In the genomic region with DNA sequence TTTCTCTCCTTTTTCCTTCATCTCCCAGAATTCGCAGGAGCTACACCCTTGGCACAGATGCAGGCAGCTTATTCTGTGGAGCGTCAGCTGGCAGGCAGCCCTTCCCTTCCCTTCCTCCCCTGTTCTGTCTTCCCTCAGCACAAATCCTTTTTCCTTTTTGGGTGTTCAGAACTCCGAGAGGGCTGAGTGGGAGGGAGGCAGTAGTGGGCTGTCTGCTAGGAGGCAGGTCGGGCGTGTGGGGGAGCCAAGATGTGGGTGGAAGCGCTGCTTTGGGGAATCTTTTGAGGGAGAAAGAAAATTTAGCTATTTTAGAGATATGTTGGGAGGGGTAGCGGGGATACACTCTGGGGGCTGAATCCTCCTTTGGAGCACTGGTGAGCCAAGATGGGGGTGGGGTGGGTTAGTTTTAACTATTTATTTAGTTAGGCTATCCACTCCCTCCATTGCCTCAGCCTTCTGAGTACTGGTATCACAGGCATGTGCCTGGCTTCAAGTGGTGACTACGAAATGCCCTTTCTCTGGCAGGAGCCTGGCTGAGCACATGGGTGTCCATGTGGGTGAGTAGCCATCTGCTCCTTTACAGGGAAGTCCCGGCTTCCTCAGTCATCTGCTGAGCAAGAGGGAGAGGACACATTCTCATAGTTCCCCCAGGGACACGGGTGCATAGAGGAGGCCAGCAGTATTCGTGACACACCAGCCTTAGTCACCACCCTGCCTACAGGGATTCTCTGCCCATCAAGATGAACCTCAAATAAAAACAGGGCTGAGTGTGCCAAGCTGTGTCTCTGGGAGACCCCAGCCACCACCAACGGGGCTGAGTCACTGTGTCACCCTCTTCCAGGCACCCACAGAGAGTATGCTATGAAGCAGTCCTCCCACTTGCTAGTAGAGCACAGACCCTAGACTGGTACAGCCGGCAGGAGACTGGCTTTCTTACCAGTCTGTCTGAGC, we compare ENCODE assay signal across 8 mouse cellular contexts. TPM values are rescaled to one million over a fixed set of nuclear protein-coding genes. Genes with fewer than 3 reads are reported as not detected.
DNase-seq lines count a peak whose midpoint lies in the region; ATAC-seq and TF ChIP-seq lines count a peak whose summit lies in the region.

No protein-coding gene starts in this region.

- H3K27ac ChIP-seq in forebrain, postnatal 0 days (ENCODE audit: low read depth, low read length): peak overlapping the region; percentile 88
- peak overlapping the region; percentile 75 for H3K27ac ChIP-seq in heart, postnatal 0 days (ENCODE audit: low read depth)

- no peaks in the 10 kb centered on the region for H3K27me3 ChIP-seq in forebrain, postnatal 0 days (ENCODE audit: insufficient read depth, low read length)
- H3K27me3 ChIP-seq in heart, postnatal 0 days (ENCODE audit: control insufficient read depth, insufficient read depth, low read length): no peaks in the 10 kb centered on the region
- no peaks in the 10 kb centered on the region for H3K27me3 ChIP-seq in myocyte (ENCODE audit: control insufficient read depth, insufficient read depth, insufficient read length)

- peaks cover 31% of the 10 kb centered on the region for H3K4me1 ChIP-seq in forebrain, postnatal 0 days (ENCODE audit: insufficient read depth)
- peaks cover 14% of the 10 kb centered on the region; the same call in 1 of the 2 replicates for H3K4me1 ChIP-seq in heart, postnatal 0 days (ENCODE audit: control insufficient read depth, insufficient read depth)

- peak; percentile 33 for TF ChIP-seq POLR2A in myocyte (IDR thresholded peaks at IDR 0.05; ENCODE audit: insufficient read length, low read depth)

- peak; percentile 77 for DNase-seq in ovary, adult 18-20 months (ENCODE audit: low spot score)
- DNase-seq in ovary, postnatal 10 days (ENCODE audit: low spot score): no peak
- DNase-seq in forebrain, postnatal 0 days: peak; percentile 90
- peak; percentile 79 for DNase-seq in heart, postnatal 0 days (ENCODE audit: low spot score)
- DNase-seq in layer of hippocampus, postnatal 25 days (ENCODE audit: extremely low spot score in 1 of 2, low spot score in 1 of 2): peak; percentile 54 to 58
- DNase-seq in urinary bladder, postnatal 25 days (ENCODE audit: low spot score): peak; percentile 61

- peak overlapping the region; percentile 33 for H3K9ac ChIP-seq in forebrain, postnatal 0 days
- no peak overlapping the region for H3K9ac ChIP-seq in heart, postnatal 0 days (replicated peaks; ENCODE audit: low read depth, low read length)

- H3K4me2 ChIP-seq in forebrain, postnatal 0 days (ENCODE audit: low read depth): peak overlapping the region; percentile 31
- peak overlapping the region; percentile 30; the same call in 1 of the 2 replicates for H3K4me2 ChIP-seq in heart, postnatal 0 days (ENCODE audit: low read depth, low read length)
- H3K4me2 ChIP-seq in myocyte (ENCODE audit: low read depth): peak overlapping the region; percentile 86

- no peak overlapping the region for H3ac ChIP-seq in myocyte (ENCODE audit: control insufficient read depth, insufficient read length)

- H3K79me2 ChIP-seq in myocyte (ENCODE audit: control insufficient read depth, insufficient read depth): no peaks in the 10 kb centered on the region

- H3K36me3 ChIP-seq in forebrain, postnatal 0 days (ENCODE audit: insufficient read depth): no peaks in the 10 kb centered on the region
- no peaks in the 10 kb centered on the region for H3K36me3 ChIP-seq in heart, postnatal 0 days (replicated peaks; ENCODE audit: control insufficient read depth, insufficient read depth, low read length)
- no peaks in the 10 kb centered on the region for H3K36me3 ChIP-seq in myocyte (ENCODE audit: control insufficient read depth, insufficient read depth)

- no peak for TF ChIP-seq EP300 in heart, postnatal 0 days (IDR thresholded peaks at IDR 0.05; ENCODE audit: low read depth)

- TF ChIP-seq CTCF in forebrain, postnatal 0 days (IDR thresholded peaks at IDR 0.05; ENCODE audit: low read depth): no peak; the same call in 1 of the 2 replicates
- no peak for TF ChIP-seq CTCF in heart, postnatal 0 days (IDR thresholded peaks at IDR 0.05; ENCODE audit: low read depth)

- ATAC-seq in forebrain, postnatal 0 days: peak; percentile 79
- peak; percentile 88 for ATAC-seq in heart, postnatal 0 days (ENCODE audit: insufficient read depth, low read depth)
- no peak for ATAC-seq in granulocyte monocyte progenitor cell, adult 5-6 weeks (replicated peaks; ENCODE audit: poor library complexity, severe bottlenecking)

- H3K9me3 ChIP-seq in forebrain, postnatal 0 days (ENCODE audit: low read length): no peaks in the 10 kb centered on the region
- no peaks in the 10 kb centered on the region for H3K9me3 ChIP-seq in heart, postnatal 0 days (replicated peaks; ENCODE audit: control insufficient read depth, low read length)

- no peak overlapping the region for H3K4me3 ChIP-seq in forebrain, postnatal 0 days (ENCODE audit: low read depth, low read length)
- H3K4me3 ChIP-seq in heart, postnatal 0 days (ENCODE audit: low read depth, low read length): no peak overlapping the region
- no peak overlapping the region for H3K4me3 ChIP-seq in myocyte

- 21% methylated on average over 13 of the region's 13 CpGs for WGBS in forebrain, postnatal 0 days
- WGBS in heart, postnatal 0 days: 20% methylated on average over 13 of the region's 13 CpGs

TF ChIP-seq in myocyte, 11 proteins besides CTCF, POLR2A, EP300 and RAD21:
- TF ChIP-seq SRF (IDR thresholded peaks at IDR 0.05; ENCODE audit: control insufficient read depth, insufficient read length, low read depth) (no peak), E2F4 (IDR thresholded peaks at IDR 0.05; ENCODE audit: insufficient read depth) (no peak), REST (IDR thresholded peaks at IDR 0.05; ENCODE audit: insufficient read depth, insufficient read length) (no peak), USF1 (IDR thresholded peaks at IDR 0.05; ENCODE audit: low read depth) (peak; percentile 6), MYOD1 (IDR thresholded peaks at IDR 0.05; ENCODE audit: control insufficient read depth in 1 of 3, insufficient read length in 2 of 3, low read depth in 2 of 3) (peak in 2 of 3 experiments; percentile 26 to 55), MYOG (IDR thresholded peaks at IDR 0.05; ENCODE audit: control insufficient read depth in 1 of 3, insufficient read depth in 1 of 3, insufficient read length in 2 of 3, low read depth in 2 of 3) (peak in 1 of 3 experiments; percentile 38), CEBPB (IDR thresholded peaks at IDR 0.05; ENCODE audit: insufficient read depth, poor library complexity, severe bottlenecking) (0 out of 2 replicates have a peak, but pooled peaks have one; percentile 5), POLR2AphosphoS2 (IDR thresholded peaks at IDR 0.05; ENCODE audit: insufficient read length, low read depth) (peak; percentile 13), TCF3 (IDR thresholded peaks at IDR 0.05; ENCODE audit: insufficient read length, low read depth) (no peak), MAX (IDR thresholded peaks at IDR 0.05; ENCODE audit: low read depth) (peak; percentile 80), TCF12 (IDR thresholded peaks at IDR 0.05; ENCODE audit: insufficient read depth, poor library complexity, severe bottlenecking) (no peak)

RNA-seq across cellular contexts. Expression of a gene that starts 22.3 kb away (rescaled TPM):
- 22.5 and 28.3 TPM in 2 replicates for total RNA-seq in forebrain, postnatal 0 days (2014; rRNA removed)
- 13.4 and 15.7 TPM in 2 replicates for polyA plus RNA-seq in forebrain, postnatal 0 days (2015; fragmentation: Nextera tagmentation; extraction: Ambion mirVana)
- 8.1 and 12.2 TPM in 2 replicates for total RNA-seq in heart, postnatal 0 days (2014; rRNA removed; ENCODE audit: low replicate concordance)
- 9.9 and 11.3 TPM in 2 replicates for polyA plus RNA-seq in heart, postnatal 0 days (2015; fragmentation: Nextera tagmentation; extraction: Ambion mirVana)
- 10 to 100 TPM; 10.4 to 11.9 TPM for total RNA-seq in layer of hippocampus, postnatal 25 days (2021)
- 7.7 TPM for polyA plus RNA-seq in myocyte (2012; fragmentation: generic; extraction: Trizol)
- total RNA-seq in granulocyte monocyte progenitor cell, adult 5-6 weeks (2014; fragmentation: Nextera tagmentation): 1.1 TPM in 1 of 2 replicates, not detected in the other
- 0.34 and 0.77 TPM in 2 replicates for total RNA-seq in granulocyte monocyte progenitor cell, adult 5-6 weeks (2017)

RNA-seq across cellular contexts. Expression of a gene that starts 45.1 kb away (rescaled TPM):
- 26.5 and 33.3 TPM in 2 replicates for total RNA-seq in forebrain, postnatal 0 days (2014; rRNA removed)
- 18.8 and 25.0 TPM in 2 replicates for polyA plus RNA-seq in forebrain, postnatal 0 days (2015; fragmentation: Nextera tagmentation; extraction: Ambion mirVana)
- total RNA-seq in heart, postnatal 0 days (2014; rRNA removed; ENCODE audit: low replicate concordance): 12.4 and 13.5 TPM in 2 replicates
- polyA plus RNA-seq in heart, postnatal 0 days (2015; fragmentation: Nextera tagmentation; extraction: Ambion mirVana): 12.6 and 13.1 TPM in 2 replicates
- total RNA-seq in layer of hippocampus, postnatal 25 days (2021): 10 to 100 TPM; 34.3 to 37.2 TPM
- 19.1 TPM for polyA plus RNA-seq in myocyte (2012; fragmentation: generic; extraction: Trizol)
- total RNA-seq in granulocyte monocyte progenitor cell, adult 5-6 weeks (2014; fragmentation: Nextera tagmentation): 24.8 and 35.2 TPM in 2 replicates
- total RNA-seq in granulocyte monocyte progenitor cell, adult 5-6 weeks (2017): 35.2 and 38.3 TPM in 2 replicates

Comparison
In these comparisons a context has a peak if more than half of its experiments do, and no peak if none do; other contexts are left out.
1. H3K4me2 ChIP-seq: peak in every context shown above with its lines; median percentile 86 in myocyte; 31 in forebrain, postnatal 0 days; 30 in heart, postnatal 0 days.